Mouse (Mus musculus): ENCODE results near the gene Nmnat1. TPM values are rescaled to one million over a fixed set of nuclear protein-coding genes. Genes with fewer than 3 reads are reported as not detected.
"Not testable (repeated sequence)": the region's sequence is repeated elsewhere in the genome, so short reads cannot be mapped to it uniquely, and the experiment has no call there.

The Nmnat1 gene
- polyA plus RNA-seq, 1 experiment from 2014 or later = 9.6 TPM

DNA sequence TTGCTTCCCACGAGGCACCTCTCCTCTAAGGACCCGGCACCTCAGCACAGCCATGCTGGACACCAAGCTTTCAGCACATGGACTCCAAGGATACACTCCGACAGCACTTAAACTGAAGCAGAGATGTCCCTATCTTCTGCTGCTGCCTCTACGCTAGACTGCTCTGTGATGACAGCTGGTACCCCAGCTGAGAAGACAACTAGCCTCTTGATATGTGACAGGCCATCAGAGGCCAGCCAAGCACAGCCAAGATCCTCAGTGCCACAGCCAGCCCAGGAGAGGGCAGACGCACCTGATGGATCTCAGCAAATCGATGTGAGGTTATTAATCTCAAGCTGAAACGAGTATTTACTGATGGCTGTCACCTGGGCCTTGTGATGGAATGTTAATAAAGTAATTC lies 9.9 kb downstream of the Nmnat1 start:
- Histone ChIP-seq H3K9me3 (replicated peaks; ENCODE audit: control insufficient read depth, low read length) (no peaks in the 10 kb centered on the region), H3K27ac (ENCODE audit: low read length) (no peak overlapping the region), H3K27me3 (ENCODE audit: control insufficient read depth, insufficient read depth, low read length) (no peaks in the 10 kb centered on the region), H3K36me3 (ENCODE audit: control insufficient read depth, insufficient read depth, low read length) (peaks cover 5% of the 10 kb centered on the region; the same call in 1 of the 2 replicates), H3K4me3 (replicated peaks; ENCODE audit: low read length) (no peak overlapping the region), H3K4me1 (ENCODE audit: control insufficient read depth, insufficient read depth, low read length) (no peaks in the 10 kb centered on the region), H3K4me2 (ENCODE audit: low read depth, low read length) (no peak overlapping the region), H3K9ac (ENCODE audit: low read length) (no peak overlapping the region)
- no peak for ATAC-seq (ENCODE audit: insufficient read depth, low FRiP score)
- WGBS = 64% methylated on average over 7 of the region's 7 CpGs

DNA sequence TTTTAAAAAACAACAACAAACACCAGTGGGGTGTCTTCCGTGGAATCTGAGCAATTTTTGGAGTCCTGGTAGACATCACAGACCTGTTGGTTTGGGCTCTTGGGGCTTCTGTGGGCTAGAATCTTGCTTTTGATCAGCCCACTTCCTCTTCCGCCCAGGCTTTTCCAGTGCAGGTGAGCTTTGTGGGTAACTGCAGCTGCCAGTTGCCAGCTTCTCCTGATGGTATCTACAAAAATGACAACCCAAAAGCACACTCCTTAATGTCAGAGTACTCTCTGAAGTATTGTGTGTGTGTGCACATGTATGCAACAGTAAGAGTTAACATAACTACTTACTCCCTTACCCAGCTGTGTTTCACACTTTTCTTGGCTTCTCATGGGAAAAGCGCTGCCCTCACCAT lies 15.4 kb downstream of the Nmnat1 start:
- H3K9me3 ChIP-seq (replicated peaks; ENCODE audit: control insufficient read depth, low read length) = no peaks in the 10 kb centered on the region

DNA sequence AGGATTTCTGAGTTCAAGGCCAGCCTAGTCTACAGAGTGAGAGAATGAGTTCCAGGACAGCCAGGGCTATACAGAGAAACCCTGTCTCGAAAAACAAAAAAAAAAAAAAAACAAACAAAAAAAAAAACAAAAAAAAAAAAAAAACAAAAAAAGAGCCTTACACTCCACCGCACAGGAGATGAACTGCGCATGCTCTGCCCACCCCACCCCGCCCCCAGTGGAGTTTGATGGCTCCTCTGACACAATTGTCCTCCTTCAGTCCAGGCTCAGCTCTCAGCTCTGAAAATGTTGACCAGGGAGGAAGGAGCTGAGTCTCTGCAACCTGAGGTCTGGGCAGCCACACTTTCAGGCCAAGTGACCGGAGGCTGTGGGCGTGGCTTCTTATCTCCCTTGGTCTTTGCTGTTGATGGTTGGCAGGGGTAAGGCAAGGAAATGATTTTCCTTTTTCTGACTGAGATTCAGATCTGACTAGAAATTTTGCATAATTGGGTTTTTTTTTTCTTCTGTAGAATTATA lies 21.5 kb downstream of the Nmnat1 start:
- Histone ChIP-seq H3K9ac (ENCODE audit: low read length) (no peak overlapping the region), H3K27me3 (ENCODE audit: control insufficient read depth, insufficient read depth, low read length) (no peaks in the 10 kb centered on the region), H3K36me3 (ENCODE audit: control insufficient read depth, insufficient read depth, low read length) (no peaks in the 10 kb centered on the region), H3K9me3 (replicated peaks; ENCODE audit: control insufficient read depth, low read length) (no peaks in the 10 kb centered on the region), H3K4me2 (ENCODE audit: low read depth, low read length) (no peak overlapping the region), H3K4me1 (ENCODE audit: control insufficient read depth, insufficient read depth, low read length) (no peaks in the 10 kb centered on the region), H3K4me3 (replicated peaks; ENCODE audit: low read length) (no peak overlapping the region), H3K27ac (ENCODE audit: low read length) (no peak overlapping the region)
- ATAC-seq (ENCODE audit: insufficient read depth, low FRiP score) = no peak
- WGBS = 62% methylated on average over 6 of the region's 6 CpGs

More for the DNA sequence above, 15.4 kb downstream of the Nmnat1 start:
- no peak overlapping the region for H3K4me3 ChIP-seq (replicated peaks; ENCODE audit: low read length)
- no peak overlapping the region for H3K9ac ChIP-seq (ENCODE audit: low read length)
- ATAC-seq (ENCODE audit: insufficient read depth, low FRiP score) = no peak
- H3K27ac ChIP-seq (ENCODE audit: low read length) = no peak overlapping the region
- WGBS = 93% methylated on average over 3 of the region's 3 CpGs
- no peaks in the 10 kb centered on the region for H3K27me3 ChIP-seq (ENCODE audit: control insufficient read depth, insufficient read depth, low read length)
- no peak overlapping the region for H3K4me2 ChIP-seq (ENCODE audit: low read depth, low read length)
- peaks cover 5% of the 10 kb centered on the region; the same call in 1 of the 2 replicates for H3K36me3 ChIP-seq (ENCODE audit: control insufficient read depth, insufficient read depth, low read length)
- H3K4me1 ChIP-seq (ENCODE audit: control insufficient read depth, insufficient read depth, low read length) = no peaks in the 10 kb centered on the region

DNA sequence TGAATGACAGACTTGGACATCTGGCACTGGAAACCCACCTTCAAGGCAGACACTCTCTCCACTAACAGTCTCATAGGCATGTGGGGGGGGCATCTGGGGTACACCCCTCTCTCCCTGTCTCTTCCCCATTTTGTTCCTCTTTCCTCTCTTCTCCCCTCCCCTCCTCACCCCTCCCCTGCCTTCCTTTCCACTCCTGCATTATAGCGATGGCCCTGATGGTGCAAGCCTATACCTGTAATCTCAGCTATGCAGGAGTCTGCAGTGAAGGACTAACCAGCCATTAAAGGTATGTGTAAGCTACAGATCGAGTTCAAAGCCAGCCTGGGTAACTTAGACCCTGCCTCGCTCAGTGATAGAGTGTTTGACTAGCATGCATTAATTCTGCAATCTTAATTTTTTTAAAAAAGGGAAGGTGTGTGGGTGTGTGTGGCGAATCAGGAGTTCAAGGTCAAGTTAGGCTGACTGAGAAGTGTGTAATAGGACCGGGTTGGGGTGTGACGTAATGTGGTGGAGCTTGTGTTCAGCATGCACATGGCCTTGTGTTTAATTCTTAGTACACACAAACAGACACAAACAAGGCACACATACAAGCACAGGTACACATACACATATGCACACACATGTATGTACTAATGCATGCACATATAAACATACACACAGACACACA lies 22.6 kb downstream of the Nmnat1 start:
- ATAC-seq (ENCODE audit: insufficient read depth, low FRiP score) = no peak
- 66% methylated on average over 6 of the region's 6 CpGs for WGBS
- no peaks in the 10 kb centered on the region for H3K36me3 ChIP-seq (ENCODE audit: control insufficient read depth, insufficient read depth, low read length)

DNA sequence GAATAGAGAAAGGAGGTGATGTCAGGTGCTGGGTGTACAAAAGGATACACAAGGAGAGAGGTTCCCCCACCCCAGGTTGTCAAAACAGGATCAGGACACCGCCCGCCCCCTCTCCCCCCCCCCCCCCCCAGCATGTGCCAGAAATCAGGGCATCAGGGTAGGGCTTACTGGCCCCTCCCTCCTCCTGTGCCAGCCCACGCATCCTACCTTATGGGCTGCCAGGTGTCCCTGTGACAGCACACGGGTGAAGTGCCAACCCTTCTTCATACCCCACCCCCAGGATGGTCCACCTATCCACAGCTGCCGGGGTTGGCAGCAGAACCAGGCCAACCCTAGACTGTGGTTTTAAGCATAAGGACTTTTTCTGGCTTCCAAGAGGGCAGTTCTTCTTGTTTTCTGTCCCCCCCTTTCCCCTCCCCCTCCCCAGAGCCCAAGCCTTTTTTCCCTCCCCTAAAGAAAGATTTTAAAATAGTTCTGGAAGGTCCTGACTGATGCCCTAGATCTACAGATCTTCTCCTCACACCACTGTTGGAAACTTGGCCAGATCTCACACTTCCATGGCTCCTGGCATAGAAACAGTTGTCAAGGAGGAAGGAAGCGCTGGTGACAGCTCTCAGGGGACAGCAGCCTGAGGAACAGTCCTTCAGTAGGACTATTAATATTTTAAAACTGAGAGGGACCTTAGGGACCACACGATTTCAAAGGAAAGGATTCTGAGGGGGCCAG lies 23.3 kb downstream of the Nmnat1 start:
- Histone ChIP-seq H3K36me3 (ENCODE audit: control insufficient read depth, insufficient read depth, low read length) (no peaks in the 10 kb centered on the region), H3K9ac (ENCODE audit: low read length) (no peak overlapping the region), H3K4me1 (ENCODE audit: control insufficient read depth, insufficient read depth, low read length) (no peaks in the 10 kb centered on the region), H3K27ac (ENCODE audit: low read length) (no peak overlapping the region), H3K27me3 (ENCODE audit: control insufficient read depth, insufficient read depth, low read length) (no peaks in the 10 kb centered on the region), H3K4me2 (ENCODE audit: low read depth, low read length) (no peak overlapping the region), H3K9me3 (replicated peaks; ENCODE audit: control insufficient read depth, low read length) (no peaks in the 10 kb centered on the region), H3K4me3 (replicated peaks; ENCODE audit: low read length) (no peak overlapping the region)
- WGBS = 54% methylated on average over 6 of the region's 7 CpGs
- ATAC-seq (ENCODE audit: insufficient read depth, low FRiP score) = no peak

More for the DNA sequence above, 22.6 kb downstream of the Nmnat1 start:
- Histone ChIP-seq H3K27me3 (ENCODE audit: control insufficient read depth, insufficient read depth, low read length) (no peaks in the 10 kb centered on the region), H3K4me3 (replicated peaks; ENCODE audit: low read length) (no peak overlapping the region), H3K9ac (ENCODE audit: low read length) (no peak overlapping the region), H3K4me2 (ENCODE audit: low read depth, low read length) (no peak overlapping the region), H3K4me1 (ENCODE audit: control insufficient read depth, insufficient read depth, low read length) (no peaks in the 10 kb centered on the region), H3K27ac (ENCODE audit: low read length) (no peak overlapping the region), H3K9me3 (replicated peaks; ENCODE audit: control insufficient read depth, low read length) (no peaks in the 10 kb centered on the region)

DNA sequence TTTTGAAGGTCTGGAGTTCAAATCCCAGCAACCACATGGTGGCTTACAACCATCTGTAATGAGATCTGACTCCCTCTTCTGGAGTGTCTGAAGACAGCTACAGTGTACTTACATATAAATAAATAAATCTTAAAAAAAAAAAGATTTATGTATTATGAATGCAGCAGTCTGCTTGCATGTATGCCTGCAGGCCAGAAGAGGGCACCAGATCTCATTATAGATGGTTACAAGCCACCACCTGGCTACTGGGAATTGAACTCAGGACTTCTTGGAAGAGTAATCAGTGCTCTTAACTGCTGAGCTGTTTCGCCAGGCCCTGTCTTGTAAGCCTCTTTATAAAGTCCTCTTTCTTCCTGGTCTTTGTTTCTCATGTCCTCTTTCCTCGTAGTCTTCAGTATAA lies 24.5 kb downstream of the Nmnat1 start:
- not testable (repeated sequence) for ATAC-seq (ENCODE audit: insufficient read depth, low FRiP score); H3K4me3 ChIP-seq (replicated peaks; ENCODE audit: low read length); H3K27ac ChIP-seq (ENCODE audit: low read length); H3K9me3 ChIP-seq (replicated peaks; ENCODE audit: control insufficient read depth, low read length); H3K9ac ChIP-seq (ENCODE audit: low read length); H3K4me1 ChIP-seq (ENCODE audit: control insufficient read depth, insufficient read depth, low read length); H3K36me3 ChIP-seq (ENCODE audit: control insufficient read depth, insufficient read depth, low read length); H3K27me3 ChIP-seq (ENCODE audit: control insufficient read depth, insufficient read depth, low read length); H3K4me2 ChIP-seq (ENCODE audit: low read depth, low read length)
- 96% methylated on average over 2 of the region's 2 CpGs for WGBS

DNA sequence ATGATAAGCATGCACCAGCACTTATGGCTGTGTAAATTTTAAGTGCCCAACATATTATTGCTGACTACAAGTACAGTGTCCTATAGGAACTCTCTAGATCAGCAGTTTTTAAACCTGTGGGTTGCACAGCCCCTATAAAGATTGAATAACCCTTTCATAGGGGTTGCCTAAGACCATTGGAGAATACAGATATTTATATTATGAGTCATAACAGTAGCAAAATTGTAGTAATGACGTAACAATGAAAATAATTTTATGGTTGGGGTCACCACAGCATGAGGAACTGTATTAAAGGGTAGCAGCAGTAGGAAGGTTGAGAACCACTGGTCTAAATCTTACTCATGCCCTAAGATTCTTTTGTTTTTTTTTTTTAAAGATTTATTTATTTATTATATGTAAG lies 25.6 kb downstream of the Nmnat1 start:
- Histone ChIP-seq H3K4me1 (ENCODE audit: control insufficient read depth, insufficient read depth, low read length) (no peaks in the 10 kb centered on the region; the same call in 1 of the 2 replicates), H3K27me3 (ENCODE audit: control insufficient read depth, insufficient read depth, low read length) (no peaks in the 10 kb centered on the region), H3K36me3 (ENCODE audit: control insufficient read depth, insufficient read depth, low read length) (no peaks in the 10 kb centered on the region), H3K4me3 (replicated peaks; ENCODE audit: low read length) (no peak overlapping the region), H3K27ac (ENCODE audit: low read length) (no peak overlapping the region), H3K9ac (ENCODE audit: low read length) (no peak overlapping the region), H3K9me3 (replicated peaks; ENCODE audit: control insufficient read depth, low read length) (no peaks in the 10 kb centered on the region), H3K4me2 (ENCODE audit: low read depth, low read length) (no peak overlapping the region)
- 70% methylated on average over 1 of the region's 1 CpGs for WGBS
- ATAC-seq (ENCODE audit: insufficient read depth, low FRiP score) = no peak

DNA sequence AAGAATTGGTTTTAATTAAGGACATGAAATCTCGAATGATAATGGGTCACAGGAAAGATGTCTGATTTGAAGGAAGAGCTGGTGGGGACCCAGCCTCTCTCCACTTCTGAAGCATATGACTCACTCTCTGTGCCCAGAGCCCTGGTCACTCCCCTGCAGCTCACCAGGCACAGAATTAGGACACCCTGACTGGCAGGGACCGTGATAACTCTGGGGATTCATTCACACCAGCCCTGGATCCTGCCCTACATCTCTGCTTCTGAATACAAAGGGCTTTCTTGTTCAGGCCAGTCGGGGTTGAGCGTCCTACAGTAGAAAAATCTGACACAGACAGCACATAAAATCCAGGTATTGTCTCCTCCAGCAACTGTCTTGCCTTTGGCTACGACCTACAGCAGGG lies 26.5 kb downstream of the Nmnat1 start:
- Histone ChIP-seq H3K4me1 (ENCODE audit: control insufficient read depth, insufficient read depth, low read length) (no peaks in the 10 kb centered on the region; the same call in 1 of the 2 replicates), H3K4me2 (ENCODE audit: low read depth, low read length) (no peak overlapping the region), H3K27ac (ENCODE audit: low read length) (no peak overlapping the region), H3K27me3 (ENCODE audit: control insufficient read depth, insufficient read depth, low read length) (no peaks in the 10 kb centered on the region), H3K9me3 (replicated peaks; ENCODE audit: control insufficient read depth, low read length) (no peaks in the 10 kb centered on the region), H3K4me3 (replicated peaks; ENCODE audit: low read length) (no peak overlapping the region), H3K36me3 (ENCODE audit: control insufficient read depth, insufficient read depth, low read length) (no peaks in the 10 kb centered on the region), H3K9ac (ENCODE audit: low read length) (no peak overlapping the region)
- 56% methylated on average over 5 of the region's 5 CpGs for WGBS
- ATAC-seq (ENCODE audit: insufficient read depth, low FRiP score) = no peak

DNA sequence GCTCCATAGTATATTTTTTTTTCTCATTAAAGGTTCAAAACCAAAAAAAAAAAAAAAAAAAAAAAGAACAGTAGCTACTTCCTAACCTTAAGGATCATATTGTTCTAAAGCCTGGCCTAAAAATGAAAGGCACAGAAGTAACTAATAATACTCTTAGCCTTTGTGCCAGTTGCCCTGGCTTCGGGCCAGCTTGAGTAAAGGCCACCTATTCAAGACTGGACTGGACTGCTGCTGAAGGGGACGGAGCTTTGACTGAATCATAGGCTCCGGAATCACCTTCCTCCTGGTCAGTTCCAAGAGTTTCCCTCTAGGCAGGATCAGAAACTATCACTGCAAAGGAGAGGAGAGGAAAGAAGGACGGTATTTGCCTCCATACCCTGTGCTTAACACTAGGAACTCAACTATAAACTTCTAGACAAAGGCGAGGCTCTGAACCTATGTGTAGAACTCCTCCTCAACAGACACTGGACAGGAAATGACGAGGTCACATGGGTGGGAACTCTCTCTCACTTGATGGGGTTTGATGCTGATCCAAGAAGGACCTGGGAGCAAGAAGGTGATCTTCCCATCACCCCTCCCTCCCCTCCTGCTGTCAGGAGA lies 27.1 kb downstream of the Nmnat1 start:
- Histone ChIP-seq H3K9ac (ENCODE audit: low read length) (no peak overlapping the region), H3K4me2 (ENCODE audit: low read depth, low read length) (no peak overlapping the region), H3K36me3 (ENCODE audit: control insufficient read depth, insufficient read depth, low read length) (no peaks in the 10 kb centered on the region), H3K4me3 (replicated peaks; ENCODE audit: low read length) (no peak overlapping the region), H3K27me3 (ENCODE audit: control insufficient read depth, insufficient read depth, low read length) (no peaks in the 10 kb centered on the region), H3K4me1 (ENCODE audit: control insufficient read depth, insufficient read depth, low read length) (no peaks in the 10 kb centered on the region; the same call in 1 of the 2 replicates), H3K27ac (ENCODE audit: low read length) (no peak overlapping the region), H3K9me3 (replicated peaks; ENCODE audit: control insufficient read depth, low read length) (no peaks in the 10 kb centered on the region)
- WGBS = 71% methylated on average over 6 of the region's 6 CpGs
- ATAC-seq (ENCODE audit: insufficient read depth, low FRiP score) = no peak

All from stomach, embryonic 16.5 days (tissue).